Mouse (Mus musculus): ENCODE data around the gene Asf1b. TPM values are rescaled to one million over a fixed set of nuclear protein-coding genes. Genes with fewer than 3 reads are reported as not detected.

The Asf1b gene
- polyA plus RNA-seq, 1 experiment from 2014 or later = 80.8 TPM

GRCm38 (mm10) chr8:84019738-84020137, 64.4 kb downstream of the Asf1b start:
- Histone ChIP-seq H3K4me3 (no peak overlapping the region), H3K9me3 (no peaks in the 10 kb centered on the region), H3K27me3 (ENCODE audit: insufficient read depth, poor library complexity, severe bottlenecking) (peaks cover 38% of the 10 kb centered on the region), H3K36me3 (no peaks in the 10 kb centered on the region), H3K27ac (no peak overlapping the region), H3K4me1 (peaks cover 40% of the 10 kb centered on the region)
- 82% methylated on average over 9 of the region's 9 CpGs for WGBS
- no peak for DNase-seq (ENCODE audit: low spot score)

MicroRNA genes within 50 kb of the gene (microRNA counts, 519-probe panel; counts per million panel counts)
- not detected for microRNA mmu-miR-1199

Small RNAs within 50 kb of the gene (microRNA-seq; reads per million reads assigned to microRNA genes)
- gene Gm44330 (not detected), gene Gm44450 (not detected), gene Mir1199 (3.8 reads per million, percentile 10 among the genes with 10 or more reads in this experiment), gene Mir8111 (4.3 reads per million, percentile 12 among the genes with 10 or more reads in this experiment)

Other genes with a start within 250 kb of the Asf1b start
- 221 and 253 TPM in 2 replicates for gene Ddx39, start 240.3 kb upstream of the Asf1b start, polyA plus RNA-seq (2016; fragmentation: Nextera tagmentation; extraction: Ambion mirVana)
- 11.8 and 17.1 TPM in 2 replicates for gene Adgre5, start 214.2 kb upstream of the Asf1b start, polyA plus RNA-seq (2016; fragmentation: Nextera tagmentation; extraction: Ambion mirVana)
- 8.5 and 12.0 TPM in 2 replicates for gene Adgrl1, start 55.4 kb upstream of the Asf1b start, polyA plus RNA-seq (2016; fragmentation: Nextera tagmentation; extraction: Ambion mirVana)
- gene Gm10644, start 302 bp upstream of the Asf1b start, polyA plus RNA-seq (2016; fragmentation: Nextera tagmentation; extraction: Ambion mirVana) = 0.41 and 0.86 TPM in 2 replicates
- gene Prkaca, start 17.5 kb downstream of the Asf1b start, polyA plus RNA-seq (2016; fragmentation: Nextera tagmentation; extraction: Ambion mirVana) = 157 and 160 TPM in 2 replicates
- gene Samd1, start 42.2 kb downstream of the Asf1b start, polyA plus RNA-seq (2016; fragmentation: Nextera tagmentation; extraction: Ambion mirVana) = 5.0 and 10.7 TPM in 2 replicates
- gene 1700067K01Rik, start 46.0 kb downstream of the Asf1b start, polyA plus RNA-seq (2016; fragmentation: Nextera tagmentation; extraction: Ambion mirVana) = 0.27 and 0.95 TPM in 2 replicates
- gene 2210011C24Rik, start 56.7 kb downstream of the Asf1b start, polyA plus RNA-seq (2016; fragmentation: Nextera tagmentation; extraction: Ambion mirVana) = 0.30 and 0.80 TPM in 2 replicates
- 4.9 and 7.4 TPM in 2 replicates for gene Palm3, start 66.0 kb downstream of the Asf1b start, polyA plus RNA-seq (2016; fragmentation: Nextera tagmentation; extraction: Ambion mirVana)
- 1.4 and 2.6 TPM in 2 replicates for gene Il27ra, start 87.1 kb downstream of the Asf1b start, polyA plus RNA-seq (2016; fragmentation: Nextera tagmentation; extraction: Ambion mirVana)
- 0.67 TPM in 1 of 2 replicates, not detected in the other for gene Rln3, start 89.5 kb downstream of the Asf1b start, polyA plus RNA-seq (2016; fragmentation: Nextera tagmentation; extraction: Ambion mirVana)
- 1.0 and 1.4 TPM in 2 replicates for gene Gm10643, start 109.6 kb downstream of the Asf1b start, polyA plus RNA-seq (2016; fragmentation: Nextera tagmentation; extraction: Ambion mirVana)
- gene Rfx1, start 111.3 kb downstream of the Asf1b start, polyA plus RNA-seq (2016; fragmentation: Nextera tagmentation; extraction: Ambion mirVana) = 6.5 and 7.3 TPM in 2 replicates
- gene Dcaf15, start 149.3 kb downstream of the Asf1b start, polyA plus RNA-seq (2016; fragmentation: Nextera tagmentation; extraction: Ambion mirVana) = 10.4 and 14.2 TPM in 2 replicates
- 0.05 and 0.10 TPM in 2 replicates for gene Podnl1, start 170.5 kb downstream of the Asf1b start, polyA plus RNA-seq (2016; fragmentation: Nextera tagmentation; extraction: Ambion mirVana)
- 19.5 and 19.7 TPM in 2 replicates for gene Cc2d1a, start 192.4 kb downstream of the Asf1b start, polyA plus RNA-seq (2016; fragmentation: Nextera tagmentation; extraction: Ambion mirVana)
- gene 4930432K21Rik, start 192.5 kb downstream of the Asf1b start, polyA plus RNA-seq (2016; fragmentation: Nextera tagmentation; extraction: Ambion mirVana) = 0.79 and 1.5 TPM in 2 replicates
- gene Nanos3, start 229.7 kb downstream of the Asf1b start, polyA plus RNA-seq (2016; fragmentation: Nextera tagmentation; extraction: Ambion mirVana) = 1.2 and 2.3 TPM in 2 replicates